Comparison of ENCODE assay signal across 23 mouse cellular contexts in genomic region chr5:90488323-90488722, GRCm38 (mm10). TPM values are rescaled to one million over a fixed set of nuclear protein-coding genes. Genes with fewer than 3 reads are reported as not detected.
DNase-seq lines count a peak whose midpoint lies in the region; ATAC-seq lines count a peak whose summit lies in the region.
"Had no signal": no experiment of that assay in that cellular context is flagged by ENCODE, and none has a peak within 500 bp of the region (broad histone marks: within the 10 kb centered on the region; RNA-seq: fewer than 3 reads in every experiment).

No protein-coding gene starts in this region.

- H3K4me2 ChIP-seq in liver, embryonic 12.5 days: no peak overlapping the region
- H3K4me2 ChIP-seq in liver, embryonic 11.5 days: no peak overlapping the region
- H3K4me2 ChIP-seq in liver, embryonic 15.5 days: no peak overlapping the region
- no peak overlapping the region for H3K4me2 ChIP-seq in stomach, embryonic 15.5 days
- H3K4me2 ChIP-seq in hindbrain, embryonic 12.5 days (replicated peaks): no peak overlapping the region
- H3K4me2 ChIP-seq: forebrain, embryonic 13.5 days; heart, embryonic 13.5 days had no signal

- H3K9ac ChIP-seq in liver, embryonic 12.5 days: no peak overlapping the region
- no peak overlapping the region for H3K9ac ChIP-seq in liver, embryonic 11.5 days (ENCODE audit: low read depth, low read length)
- no peak overlapping the region for H3K9ac ChIP-seq in liver, embryonic 15.5 days
- H3K9ac ChIP-seq in stomach, embryonic 15.5 days: no peak overlapping the region
- no peak overlapping the region for H3K9ac ChIP-seq in hindbrain, embryonic 12.5 days
- H3K9ac ChIP-seq: forebrain, embryonic 13.5 days; forebrain, postnatal 0 days; heart, embryonic 13.5 days had no signal

- WGBS in liver, embryonic 12.5 days (ENCODE audit: insufficient replicate concordance): 74% methylated on average over 7 of the region's 7 CpGs
- WGBS in liver, embryonic 11.5 days: 72% methylated on average over 7 of the region's 7 CpGs
- WGBS in liver, embryonic 15.5 days (ENCODE audit: insufficient replicate concordance): 67% methylated on average over 7 of the region's 7 CpGs
- WGBS in stomach, embryonic 15.5 days: 54% methylated on average over 7 of the region's 7 CpGs
- 90% methylated on average over 7 of the region's 7 CpGs for WGBS in hindbrain, embryonic 12.5 days

- H3K9me3 ChIP-seq in liver, embryonic 12.5 days (replicated peaks): no peaks in the 10 kb centered on the region
- no peaks in the 10 kb centered on the region for H3K9me3 ChIP-seq in liver, embryonic 11.5 days (ENCODE audit: control insufficient read depth, low read length)
- H3K9me3 ChIP-seq in liver, embryonic 15.5 days (replicated peaks): no peaks in the 10 kb centered on the region
- no peaks in the 10 kb centered on the region for H3K9me3 ChIP-seq in stomach, embryonic 15.5 days
- no peaks in the 10 kb centered on the region for H3K9me3 ChIP-seq in hindbrain, embryonic 12.5 days (replicated peaks)
- H3K9me3 ChIP-seq: embryonic facial prominence, embryonic 10.5 days; forebrain, embryonic 13.5 days; heart, embryonic 13.5 days had no signal

- ATAC-seq in liver, embryonic 12.5 days: peak; percentile 62
- no peak; the same call in 1 of the 2 replicates for ATAC-seq in liver, embryonic 11.5 days (replicated peaks; ENCODE audit: low FRiP score)
- ATAC-seq in liver, embryonic 15.5 days (ENCODE audit: insufficient read depth): peak; percentile 73
- peak; percentile 67 for ATAC-seq in stomach, embryonic 15.5 days (ENCODE audit: insufficient read depth, low FRiP score, low read depth)
- ATAC-seq in hindbrain, embryonic 12.5 days (ENCODE audit: low FRiP score): no peak
- no peak for ATAC-seq in monocyte, adult 5-6 weeks (replicated peaks; ENCODE audit: insufficient number of reproducible peaks, low FRiP score, low TSS enrichment, poor library complexity, severe bottlenecking)
- ATAC-seq: forebrain, embryonic 13.5 days; forebrain, postnatal 0 days had no signal

- H3K27me3 ChIP-seq in liver, embryonic 12.5 days (replicated peaks): no peaks in the 10 kb centered on the region
- no peaks in the 10 kb centered on the region for H3K27me3 ChIP-seq in liver, embryonic 11.5 days (replicated peaks; ENCODE audit: control insufficient read depth, insufficient read depth, low read length)
- no peaks in the 10 kb centered on the region for H3K27me3 ChIP-seq in liver, embryonic 15.5 days
- H3K27me3 ChIP-seq in stomach, embryonic 15.5 days (replicated peaks): no peaks in the 10 kb centered on the region
- H3K27me3 ChIP-seq in hindbrain, embryonic 12.5 days: no peaks in the 10 kb centered on the region
- H3K27me3 ChIP-seq: forebrain, embryonic 13.5 days; heart, embryonic 13.5 days had no signal

- H3K36me3 ChIP-seq in liver, embryonic 12.5 days: no peaks in the 10 kb centered on the region
- H3K36me3 ChIP-seq in liver, embryonic 11.5 days (ENCODE audit: control insufficient read depth, insufficient read depth, low read length): no peaks in the 10 kb centered on the region
- H3K36me3 ChIP-seq in liver, embryonic 15.5 days (replicated peaks): no peaks in the 10 kb centered on the region
- no peaks in the 10 kb centered on the region for H3K36me3 ChIP-seq in stomach, embryonic 15.5 days
- no peaks in the 10 kb centered on the region for H3K36me3 ChIP-seq in hindbrain, embryonic 12.5 days
- H3K36me3 ChIP-seq: embryonic facial prominence, embryonic 10.5 days; heart, embryonic 13.5 days had no signal

- H3K27ac ChIP-seq in liver, embryonic 12.5 days: no peak overlapping the region
- no peak overlapping the region for H3K27ac ChIP-seq in liver, embryonic 11.5 days (ENCODE audit: low read depth, low read length)
- peak overlapping the region; percentile 34; the same call in 1 of the 2 replicates for H3K27ac ChIP-seq in liver, embryonic 15.5 days (replicated peaks)
- no peak overlapping the region for H3K27ac ChIP-seq in stomach, embryonic 15.5 days
- H3K27ac ChIP-seq in hindbrain, embryonic 12.5 days: no peak overlapping the region
- H3K27ac ChIP-seq: embryonic facial prominence, embryonic 10.5 days; forebrain, embryonic 13.5 days; gastrocnemius, adult 2 months; heart, embryonic 13.5 days had no signal

- no peak overlapping the region for H3K4me3 ChIP-seq in liver, embryonic 12.5 days
- no peak overlapping the region for H3K4me3 ChIP-seq in liver, embryonic 11.5 days (ENCODE audit: low read depth, low read length)
- H3K4me3 ChIP-seq in liver, embryonic 15.5 days (replicated peaks): no peak overlapping the region
- H3K4me3 ChIP-seq in stomach, embryonic 15.5 days (replicated peaks): no peak overlapping the region
- H3K4me3 ChIP-seq in hindbrain, embryonic 12.5 days: no peak overlapping the region
- H3K4me3 ChIP-seq: embryonic facial prominence, embryonic 10.5 days; forebrain, embryonic 13.5 days; gastrocnemius, adult 2 months; heart, embryonic 13.5 days had no signal

- no peak for DNase-seq in liver, embryonic 11.5 days (ENCODE audit: low spot score)
- no peak for DNase-seq in gastrocnemius, postnatal 10 days
- DNase-seq: adrenal gland, postnatal 10 days; cerebellum, adult 18-20 months; cerebellum, adult 9-11 months; forebrain, postnatal 0 days; gastrocnemius, adult 2 months; gastrocnemius, postnatal 36 days; heart, adult 11 months; heart, postnatal 36 days had no signal

- no peaks in the 10 kb centered on the region; the same call in 1 of the 2 replicates for H3K4me1 ChIP-seq in liver, embryonic 12.5 days
- no peaks in the 10 kb centered on the region for H3K4me1 ChIP-seq in liver, embryonic 11.5 days (replicated peaks; ENCODE audit: control insufficient read depth, insufficient read depth, low read length)
- no peaks in the 10 kb centered on the region for H3K4me1 ChIP-seq in liver, embryonic 15.5 days (replicated peaks)
- H3K4me1 ChIP-seq in stomach, embryonic 15.5 days: 0 out of 2 replicates have a peak, but pooled peaks cover 4% of the 10 kb centered on the region
- no peaks in the 10 kb centered on the region for H3K4me1 ChIP-seq in hindbrain, embryonic 12.5 days
- H3K4me1 ChIP-seq: embryonic facial prominence, embryonic 10.5 days; forebrain, embryonic 13.5 days had no signal

RNA-seq across cellular contexts. Expression of gene Afp, which starts 2.2 kb away (rescaled TPM):
- 6,058 and 6,260 TPM in 2 replicates for polyA plus RNA-seq in liver, embryonic 12.5 days (2016; fragmentation: Nextera tagmentation; extraction: Ambion mirVana)
- 6,352 and 6,971 TPM in 2 replicates for polyA plus RNA-seq in liver, embryonic 11.5 days (2014; fragmentation: Nextera tagmentation; extraction: Ambion mirVana)
- 11,398 and 12,524 TPM in 2 replicates for polyA plus RNA-seq in liver, embryonic 15.5 days (2015; fragmentation: Nextera tagmentation; extraction: Ambion mirVana)
- polyA plus RNA-seq in stomach, embryonic 15.5 days (2015; fragmentation: Nextera tagmentation; extraction: Ambion mirVana): 254 and 621 TPM in 2 replicates
- 1 to 10 TPM in 1 of 2 experiments, not detected in 1; 1.4 TPM for total RNA-seq in gastrocnemius, postnatal 10 days (2021)
- 0.18 and 0.41 TPM in 2 replicates for polyA plus RNA-seq in hindbrain, embryonic 12.5 days (2016; fragmentation: Nextera tagmentation; extraction: Ambion mirVana)
- total RNA-seq in monocyte, adult 5-6 weeks (2017): 0.78 TPM in 1 of 3 replicates, not detected in the others
- total RNA-seq: forebrain, postnatal 0 days; gastrocnemius, adult 2 months; gastrocnemius, postnatal 36 days; heart, postnatal 36 days had no signal
- polyA plus RNA-seq: hindbrain, embryonic 11.5 days had no signal

RNA-seq across cellular contexts. Expression of gene Alb, which starts 27.6 kb away (rescaled TPM):
- 1,037 and 1,058 TPM in 2 replicates for polyA plus RNA-seq in liver, embryonic 12.5 days (2016; fragmentation: Nextera tagmentation; extraction: Ambion mirVana)
- polyA plus RNA-seq in liver, embryonic 11.5 days (2014; fragmentation: Nextera tagmentation; extraction: Ambion mirVana): 772 and 788 TPM in 2 replicates
- 4,949 and 6,319 TPM in 2 replicates for polyA plus RNA-seq in liver, embryonic 15.5 days (2015; fragmentation: Nextera tagmentation; extraction: Ambion mirVana)
- polyA plus RNA-seq in stomach, embryonic 15.5 days (2015; fragmentation: Nextera tagmentation; extraction: Ambion mirVana): 83.4 and 276 TPM in 2 replicates
- total RNA-seq in gastrocnemius, postnatal 10 days (2021): 10 to 100 TPM in 1 of 2 experiments, 1 to 10 TPM in 1; 1.8 to 37.5 TPM
- polyA plus RNA-seq in hindbrain, embryonic 12.5 days (2016; fragmentation: Nextera tagmentation; extraction: Ambion mirVana): not detected in 2 replicates
- not detected in 3 replicates for total RNA-seq in monocyte, adult 5-6 weeks (2017)
- total RNA-seq: forebrain, postnatal 0 days; heart, postnatal 36 days; MEL had no signal
- polyA plus RNA-seq: C2C12; embryonic facial prominence, embryonic 10.5 days; forebrain, embryonic 13.5 days; forebrain, postnatal 0 days; hindbrain, embryonic 11.5 days had no signal

RNA-seq across cellular contexts. Expression of gene Afm, which starts 30.4 kb away (rescaled TPM):
- polyA plus RNA-seq in liver, embryonic 12.5 days (2016; fragmentation: Nextera tagmentation; extraction: Ambion mirVana): 8.1 and 9.2 TPM in 2 replicates
- polyA plus RNA-seq in liver, embryonic 11.5 days (2014; fragmentation: Nextera tagmentation; extraction: Ambion mirVana): 8.8 and 11.4 TPM in 2 replicates
- polyA plus RNA-seq in liver, embryonic 15.5 days (2015; fragmentation: Nextera tagmentation; extraction: Ambion mirVana): 22.4 and 25.9 TPM in 2 replicates
- polyA plus RNA-seq in stomach, embryonic 15.5 days (2015; fragmentation: Nextera tagmentation; extraction: Ambion mirVana): 6.4 and 8.8 TPM in 2 replicates
- under 1 TPM in 1 of 2 experiments, not detected in 1; 0.23 TPM for total RNA-seq in gastrocnemius, postnatal 10 days (2021)
- not detected in 2 replicates for polyA plus RNA-seq in hindbrain, embryonic 12.5 days (2016; fragmentation: Nextera tagmentation; extraction: Ambion mirVana)
- not detected in 3 replicates for total RNA-seq in monocyte, adult 5-6 weeks (2017)
- total RNA-seq: forebrain, postnatal 0 days; gastrocnemius, adult 2 months; gastrocnemius, postnatal 36 days; heart, postnatal 36 days; MEL had no signal
- polyA plus RNA-seq: C2C12; embryonic facial prominence, embryonic 10.5 days; embryonic facial prominence, embryonic 14.5 days; forebrain, embryonic 13.5 days; forebrain, postnatal 0 days; heart, postnatal 0 days; hindbrain, embryonic 11.5 days had no signal

Comparison
In these comparisons a context has a peak if more than half of its experiments do, and no peak if none do; other contexts are left out.
1. ATAC-seq: peak in liver, embryonic 12.5 days (single experiment), liver, embryonic 15.5 days (single experiment) and stomach, embryonic 15.5 days (single experiment); none in liver, embryonic 11.5 days (single experiment), hindbrain, embryonic 12.5 days (single experiment) and monocyte, adult 5-6 weeks (single experiment).
2. RNA of gene Afp, which starts 2.2 kb away (polyA plus RNA-seq): 11,398 to 12,524 TPM in liver, embryonic 15.5 days, 6,352 to 6,971 TPM in liver, embryonic 11.5 days, 6,058 to 6,260 TPM in liver, embryonic 12.5 days and 254 to 621 TPM in stomach, embryonic 15.5 days; 0.18 to 0.41 TPM in hindbrain, embryonic 12.5 days; every median in the first group is over 100 times any median in the second.
3. RNA of gene Alb, which starts 27.6 kb away (polyA plus RNA-seq): 4,949 to 6,319 TPM in liver, embryonic 15.5 days, 1,037 to 1,058 TPM in liver, embryonic 12.5 days, 772 to 788 TPM in liver, embryonic 11.5 days and 83.4 to 276 TPM in stomach, embryonic 15.5 days; not detected in hindbrain, embryonic 12.5 days; every median in the first group is over 10 times any median in the second.